Mouse (Mus musculus) neural tube, embryonic 14.5 days (tissue): ENCODE data around the gene Tle4. TPM values are rescaled to one million over a fixed set of nuclear protein-coding genes. Genes with fewer than 3 reads are reported as not detected.

Experiments
- ATAC-seq: fragments of 200-750 bp; cut with Nextera tagmentation; 2 replicates; pipeline ENCODE4 v1.8.0; 2017; ENCODE audit warnings: low read depth, mild to moderate bottlenecking, moderate TSS enrichment, moderate library complexity
- H3K27ac ChIP-seq: fragments of 300-500 bp; sonication (generic); 2 replicates; pipeline ENCODE4 v1.5.1; 2014; ENCODE audit warnings: low read depth, mild to moderate bottlenecking, control low read depth, low read length, moderate library complexity, mixed read lengths
- H3K27me3 ChIP-seq: fragments of 300-500 bp; sonication (generic); 2 replicates; pipeline ENCODE4 v1.6.1; 2014; ENCODE audit warnings: low read length; ENCODE audit not compliant: control insufficient read depth, insufficient read depth
- H3K36me3 ChIP-seq: fragments of 300-500 bp; sonication (generic); 2 replicates; pipeline ENCODE4 v1.6.1; 2014; ENCODE audit warnings: low read length, mixed read lengths; ENCODE audit not compliant: control insufficient read depth, insufficient read depth
- H3K4me1 ChIP-seq: fragments of 300-500 bp; sonication (generic); 2 replicates; pipeline ENCODE4 v1.6.1; 2014; ENCODE audit warnings: low read length; ENCODE audit not compliant: control insufficient read depth, insufficient read depth
- H3K4me2 ChIP-seq: fragments of 300-500 bp; sonication (generic); 2 replicates; pipeline ENCODE4 v1.6.1; 2014; ENCODE audit warnings: mild to moderate bottlenecking, low read depth, low read length, control low read depth
- H3K4me3 ChIP-seq: fragments of 300-500 bp; sonication (generic); 2 replicates; pipeline ENCODE4 v1.5.1; 2014; ENCODE audit warnings: low read depth, low read length, control low read depth, mixed read lengths
- H3K9ac ChIP-seq: fragments of 300-500 bp; sonication (generic); replicated peaks from 2 replicates; pipeline ENCODE4 v1.6.1; 2014; ENCODE audit warnings: low read depth, mild to moderate bottlenecking, control low read depth, low read length, mixed read lengths
- H3K9me3 ChIP-seq: fragments of 300-500 bp; sonication (generic); 2 replicates; pipeline ENCODE4 v1.6.1; 2016; ENCODE audit warnings: low read length; ENCODE audit not compliant: control insufficient read depth
- WGBS: fragments of 180-500 bp; shearing (Covaris S2); extraction: QIAGEN DNeasy Blood & Tissue Kit; methylation state at CpG from one replicate; pipeline ENCODE4 v1.1.7; 2014; 5-methylcytosine and 5-hydroxymethylcytosine counted together
- polyA plus RNA-seq: library from polyadenylated mRNA; unstranded; fragments of >200 nt; fragmentation: Nextera tagmentation; extraction: Ambion mirVana; gene quantifications from 2 replicates; pipeline ENCODE4 v1.2.1, GENCODE M21; 2014

The Tle4 gene
- polyA plus RNA-seq, 1 experiment from 2014 or later: 27.0 TPM

DNA sequence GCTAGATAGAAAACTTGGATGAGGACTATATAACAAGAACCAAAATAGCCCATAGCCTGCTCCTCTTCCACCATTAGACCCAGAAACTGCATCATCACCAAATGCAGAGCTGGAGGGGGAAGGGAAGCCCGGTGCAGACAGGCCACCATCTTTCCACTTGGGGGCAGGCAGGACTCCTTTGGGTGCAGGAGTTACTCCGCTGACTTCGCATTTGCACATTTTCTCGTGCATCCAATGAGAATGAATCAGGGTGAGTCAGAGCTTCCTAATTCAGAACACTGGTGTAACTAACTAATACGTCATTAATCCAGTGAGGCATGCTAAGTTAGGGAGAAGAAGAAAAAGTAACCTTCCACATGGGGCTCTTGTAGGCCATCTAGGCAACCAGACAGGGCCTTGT lies 17.0 kb upstream of the Tle4 start:
- no peak overlapping the region for H3K9ac ChIP-seq
- no peaks in the 10 kb centered on the region for H3K27me3 ChIP-seq
- WGBS: 85% methylated on average over 5 of the region's 5 CpGs
- ATAC-seq: no peak
- no peaks in the 10 kb centered on the region for H3K36me3 ChIP-seq
- H3K4me2 ChIP-seq: no peak overlapping the region
- H3K27ac ChIP-seq: no peak overlapping the region
- H3K9me3 ChIP-seq: no peaks in the 10 kb centered on the region
- H3K4me3 ChIP-seq: no peak overlapping the region
- H3K4me1 ChIP-seq: no peaks in the 10 kb centered on the region

DNA sequence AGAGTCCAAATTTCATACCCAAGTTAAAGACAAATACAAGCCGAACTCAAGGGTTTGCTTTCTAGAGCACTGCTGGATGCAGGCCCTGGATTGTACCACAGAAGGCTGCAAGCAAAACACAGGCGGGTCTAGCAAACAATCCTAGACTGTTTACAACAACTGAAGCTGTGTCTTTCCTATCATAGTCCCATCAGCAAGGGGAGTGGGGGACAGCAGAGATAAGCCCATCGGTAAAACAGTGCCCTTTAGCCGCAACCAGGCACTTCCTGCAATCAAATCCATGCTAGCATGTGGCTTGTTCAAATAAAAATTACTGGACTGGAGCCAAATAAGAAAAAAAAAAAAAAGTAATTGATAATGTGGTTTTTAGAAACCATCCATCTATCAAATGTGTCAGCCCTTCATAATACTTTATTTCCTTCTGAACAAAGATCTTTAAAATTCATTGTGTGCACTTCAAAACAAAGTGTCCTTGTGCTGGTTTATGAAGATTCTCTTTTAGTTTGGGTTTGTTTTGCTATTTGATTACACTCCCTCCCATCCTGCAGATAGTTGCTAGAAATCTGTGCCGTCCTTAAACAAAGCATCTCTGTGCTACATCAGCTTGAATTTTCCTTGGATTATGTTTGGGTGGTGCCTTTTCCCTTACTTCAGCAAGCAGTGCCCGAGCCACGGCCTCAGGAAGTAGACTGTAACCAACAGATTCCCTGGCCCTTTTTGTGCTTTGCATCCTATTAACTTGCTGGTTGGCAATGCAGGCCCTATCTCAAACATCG lies 12.9 kb upstream of the Tle4 start:
- ATAC-seq: no peak
- 62% methylated on average over 8 of the region's 8 CpGs for WGBS

DNA sequence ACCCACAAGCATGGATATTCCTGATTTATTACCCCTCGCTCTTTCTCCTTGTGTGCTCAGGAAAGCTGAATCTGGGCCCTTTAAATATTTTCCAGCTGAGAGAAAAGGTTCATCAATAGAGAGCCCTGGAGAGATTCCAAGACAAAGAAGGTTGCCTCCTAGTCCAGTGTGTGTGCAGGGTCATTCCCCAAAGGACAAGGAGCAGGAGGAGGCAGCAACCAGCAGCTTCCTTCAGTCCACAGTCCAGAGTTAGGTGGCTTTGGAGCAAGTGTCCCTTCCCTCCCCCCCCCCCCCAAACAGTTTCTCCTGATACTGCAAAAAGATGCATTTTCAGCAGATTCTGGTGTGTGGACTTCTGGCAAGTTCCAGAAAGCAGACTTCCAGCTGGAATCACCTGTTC lies 3.0 kb upstream of the Tle4 start:
- WGBS: 45% methylated on average over 1 of the region's 1 CpGs

More for the DNA sequence above, 12.9 kb upstream of the Tle4 start:
- H3K4me1 ChIP-seq: no peaks in the 10 kb centered on the region
- H3K27ac ChIP-seq: no peak overlapping the region
- no peak overlapping the region for H3K4me2 ChIP-seq
- H3K9ac ChIP-seq: no peak overlapping the region
- no peaks in the 10 kb centered on the region for H3K36me3 ChIP-seq
- H3K4me3 ChIP-seq: no peak overlapping the region
- H3K9me3 ChIP-seq: no peaks in the 10 kb centered on the region
- no peaks in the 10 kb centered on the region for H3K27me3 ChIP-seq

DNA sequence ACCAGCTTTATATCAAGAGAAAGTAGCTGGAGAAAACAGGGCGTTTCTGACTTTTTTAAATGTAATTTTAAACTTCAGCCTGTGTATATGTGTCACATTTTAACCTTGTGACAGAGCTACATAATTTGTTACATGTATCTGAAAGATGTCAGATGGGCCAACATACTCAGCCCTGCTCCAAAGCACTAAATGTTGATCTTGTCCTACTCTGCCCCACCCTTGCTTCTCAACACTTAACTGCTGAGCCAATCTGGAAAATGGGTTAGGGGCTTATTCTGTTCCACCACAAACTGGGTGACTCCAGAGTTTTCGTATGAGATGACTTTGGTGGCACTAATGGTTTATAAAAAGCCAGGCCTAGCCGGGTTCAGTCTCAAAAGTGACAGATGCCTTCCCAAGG lies 2.5 kb upstream of the Tle4 start:
- Histone ChIP-seq H3K9me3 (no peaks in the 10 kb centered on the region), H3K4me1 (peaks cover 7% of the 10 kb centered on the region), H3K4me3 (no peak overlapping the region), H3K4me2 (no peak overlapping the region), H3K36me3 (no peaks in the 10 kb centered on the region), H3K9ac (no peak overlapping the region), H3K27me3 (0 out of 2 replicates have a peak, but pooled peaks cover 3% of the 10 kb centered on the region), H3K27ac (no peak overlapping the region)
- 64% methylated on average over 3 of the region's 3 CpGs for WGBS
- ATAC-seq: no peak

More for the DNA sequence above, 3.0 kb upstream of the Tle4 start:
- no peak for ATAC-seq
- H3K27ac ChIP-seq: no peak overlapping the region
- no peaks in the 10 kb centered on the region for H3K36me3 ChIP-seq
- H3K9ac ChIP-seq: no peak overlapping the region
- H3K9me3 ChIP-seq: no peaks in the 10 kb centered on the region
- 0 out of 2 replicates have a peak, but pooled peaks cover 3% of the 10 kb centered on the region for H3K27me3 ChIP-seq
- H3K4me1 ChIP-seq: peaks cover 7% of the 10 kb centered on the region
- H3K4me3 ChIP-seq: no peak overlapping the region
- H3K4me2 ChIP-seq: no peak overlapping the region

DNA sequence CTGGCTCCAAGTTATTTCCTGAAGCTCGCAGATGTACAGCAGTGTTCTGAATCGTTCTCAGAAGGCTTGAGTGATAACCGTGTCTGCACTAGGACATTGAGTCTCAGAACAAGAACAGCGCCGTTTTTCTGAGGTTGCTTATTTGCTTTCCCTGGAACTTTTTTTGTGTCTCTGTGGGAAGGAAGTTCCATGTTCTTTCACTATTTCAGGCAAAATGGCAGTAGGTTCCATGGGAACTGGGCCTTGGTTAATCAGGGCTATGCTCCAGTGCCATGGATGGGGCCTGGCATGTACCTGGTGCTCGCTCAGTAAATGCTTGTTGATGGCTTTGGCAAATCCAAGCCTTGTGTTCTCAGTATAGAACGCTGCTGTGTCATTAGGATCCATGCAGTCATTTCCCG lies 2.0 kb upstream of the Tle4 start:
- Histone ChIP-seq H3K4me3 (no peak overlapping the region), H3K27ac (no peak overlapping the region), H3K9ac (no peak overlapping the region), H3K4me1 (peaks cover 7% of the 10 kb centered on the region), H3K36me3 (no peaks in the 10 kb centered on the region), H3K4me2 (no peak overlapping the region), H3K27me3 (0 out of 2 replicates have a peak, but pooled peaks cover 3% of the 10 kb centered on the region), H3K9me3 (no peaks in the 10 kb centered on the region)
- WGBS: 45% methylated on average over 8 of the region's 8 CpGs
- no peak for ATAC-seq

DNA sequence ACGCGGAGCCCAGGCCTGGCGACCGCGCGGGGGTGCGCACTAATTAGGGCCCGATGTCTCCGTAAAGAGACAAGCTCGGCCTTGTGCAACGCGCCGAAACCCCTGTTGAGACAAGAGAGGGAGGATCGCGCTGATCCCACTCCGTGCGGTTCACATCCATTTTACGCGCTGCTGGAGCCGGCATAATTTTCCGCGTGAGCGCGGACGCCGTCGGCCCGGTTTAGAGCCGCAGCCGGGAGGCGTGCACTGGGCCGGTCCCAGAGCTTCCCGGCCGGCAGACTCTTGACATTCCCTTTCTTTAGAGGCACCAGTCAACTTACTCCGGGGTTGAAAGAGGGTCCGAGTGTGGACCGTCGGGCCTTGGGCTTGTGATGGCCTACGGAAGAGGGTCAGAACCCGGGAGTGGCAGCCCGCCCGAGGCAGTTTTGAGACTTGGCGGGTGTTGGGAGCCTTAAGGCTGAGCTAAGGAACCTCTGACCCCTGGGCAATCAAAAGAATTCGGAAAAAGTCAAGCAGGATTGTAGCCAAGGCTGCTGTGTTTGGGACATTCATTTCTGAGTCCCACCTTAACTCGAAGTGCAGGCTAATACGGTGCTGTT lies 938 bp upstream of the Tle4 start:
- WGBS: 1% methylated on average over 46 of the region's 46 CpGs
- Histone ChIP-seq H3K27me3 (no peaks in the 10 kb centered on the region), H3K4me3 (peak overlapping the region; percentile 47), H3K27ac (peak overlapping the region; percentile 96), H3K9ac (peak overlapping the region; percentile 59), H3K36me3 (no peaks in the 10 kb centered on the region), H3K4me1 (peaks cover 11% of the 10 kb centered on the region), H3K4me2 (peak overlapping the region; percentile 54), H3K9me3 (no peaks in the 10 kb centered on the region)
- ATAC-seq: peak; percentile 66

DNA sequence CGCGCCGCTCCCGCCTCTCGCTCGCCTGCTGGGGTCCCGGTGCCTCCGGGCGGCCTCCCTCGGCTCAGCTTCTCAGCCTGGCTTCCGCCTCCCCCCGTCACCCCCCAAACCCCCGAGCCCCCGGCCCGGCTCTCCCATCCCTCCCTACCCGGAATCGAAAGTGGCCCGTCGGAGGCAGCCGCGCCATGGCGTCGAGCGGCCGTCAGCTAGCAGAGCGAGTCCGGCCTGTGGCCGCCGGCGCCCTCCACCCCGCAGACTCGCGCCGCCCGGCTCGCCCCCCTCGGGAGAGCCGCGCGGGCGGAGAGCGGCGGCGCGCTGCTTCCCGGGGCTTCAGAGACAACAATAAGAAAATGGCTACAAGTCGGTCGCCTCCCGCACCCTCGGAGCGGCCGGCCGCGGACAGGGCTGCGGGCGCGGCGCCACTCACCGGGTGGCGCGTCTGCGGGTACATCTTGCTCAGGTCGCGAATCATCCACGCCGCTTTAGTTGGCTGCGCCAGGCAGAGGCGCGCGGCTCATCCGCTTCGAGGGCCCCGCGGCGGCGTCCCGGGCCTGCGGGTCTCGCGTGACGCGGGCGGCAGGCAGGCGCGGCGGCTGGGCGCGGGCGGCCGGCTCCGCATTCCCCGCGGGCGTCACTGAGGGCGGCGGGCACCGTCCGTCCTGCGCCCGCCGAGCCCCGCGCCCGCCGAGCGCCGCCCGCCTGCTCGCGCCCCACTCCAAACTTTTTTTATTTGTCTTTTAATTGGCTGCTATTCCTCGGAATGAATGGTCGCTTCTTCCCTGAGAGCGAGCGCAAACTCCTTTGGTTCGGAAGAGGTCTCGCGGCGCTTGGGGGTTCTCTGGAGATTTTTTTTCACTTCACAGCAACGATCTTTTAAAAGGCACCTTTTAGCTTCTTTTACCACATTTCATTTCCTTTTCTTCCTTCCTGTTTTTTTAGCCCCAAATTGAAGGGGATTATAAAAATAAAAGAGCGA lies 622 bp downstream of the Tle4 start:
- Histone ChIP-seq H3K4me1 (peaks cover 17% of the 10 kb centered on the region), H3K9me3 (no peaks in the 10 kb centered on the region), H3K36me3 (no peaks in the 10 kb centered on the region), H3K4me3 (peak overlapping the region; percentile 91), H3K27ac (peak overlapping the region; percentile 93), H3K27me3 (no peaks in the 10 kb centered on the region), H3K9ac (peak overlapping the region; percentile 88), H3K4me2 (peak overlapping the region; percentile 58)
- ATAC-seq: no peak
- under 1% methylated on average over 78 of the region's 120 CpGs for WGBS

DNA sequence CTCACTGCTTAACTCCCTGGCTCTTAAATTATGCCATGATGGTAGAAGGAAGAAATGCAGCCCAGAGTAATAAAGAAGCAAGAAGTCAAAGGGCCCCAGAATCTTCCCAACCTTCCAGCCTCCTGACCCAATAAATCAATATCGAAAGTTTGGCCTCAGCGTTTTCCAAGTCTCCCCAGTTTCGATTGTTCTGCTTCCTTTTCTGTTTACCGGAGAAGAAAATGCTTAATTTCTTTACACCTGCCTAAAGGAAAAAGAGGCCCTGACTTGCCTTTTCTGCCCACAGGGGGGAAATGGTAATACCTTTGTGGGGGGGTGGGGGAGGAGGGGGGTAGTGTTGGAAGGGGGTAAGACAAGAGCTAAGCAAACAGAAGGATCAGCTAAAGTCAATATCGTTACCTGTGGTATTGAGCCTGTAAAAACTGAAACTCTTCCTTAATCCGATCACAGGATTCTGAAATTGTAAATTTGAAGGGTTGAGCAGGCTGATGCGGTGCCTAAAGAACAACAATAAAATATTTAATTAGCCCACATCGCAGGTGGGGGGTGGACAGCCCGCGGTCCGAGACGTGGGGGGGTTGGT lies 1.4 kb downstream of the Tle4 start:
- H3K4me3 ChIP-seq: peak overlapping the region; percentile 91
- H3K27ac ChIP-seq: peak overlapping the region; percentile 93
- peaks cover 19% of the 10 kb centered on the region for H3K4me1 ChIP-seq
- 0% methylated on average over 12 of the region's 12 CpGs for WGBS
- peak overlapping the region; percentile 58 for H3K4me2 ChIP-seq
- H3K9ac ChIP-seq: peak overlapping the region; percentile 88
- no peaks in the 10 kb centered on the region for H3K27me3 ChIP-seq
- H3K36me3 ChIP-seq: no peaks in the 10 kb centered on the region
- ATAC-seq: no peak
- H3K9me3 ChIP-seq: no peaks in the 10 kb centered on the region
